Mouse (Mus musculus) spleen, adult 2 months (tissue): Measurements from ENCODE around the gene Amt.

Experiments used
- CTCF ChIP-seq: fragments of 200-500 bp; IDR thresholded peaks from 2 replicates; pipeline ENCODE4 v1.5.1; 2011; ENCODE audit warnings: mild to moderate bottlenecking, inconsistent platforms; ENCODE audit not compliant: insufficient read depth, insufficient read length, insufficient replicate concordance; ENCODE audit errors: extremely low read depth
- POLR2A ChIP-seq: fragments of 200-500 bp; IDR thresholded peaks from 2 replicates; pipeline ENCODE4 v1.6.1; 2011; ENCODE audit warnings: low read depth, low read length, inconsistent platforms

GRCm38 (mm10) chr9:108252766-108253165, 43.9 kb upstream of the Amt start:
- no peak for TF ChIP-seq POLR2A
- no peak for TF ChIP-seq CTCF
